Mouse (Mus musculus): ENCODE measurements around the gene Fsip2.

- no peak for TF ChIP-seq CTCF (IDR thresholded peaks at IDR 0.05; ENCODE audit: low read depth, low read length)
- TF ChIP-seq POLR2A (IDR thresholded peaks at IDR 0.05; ENCODE audit: extremely low read depth, insufficient read depth, low read length): no peak
Measured at GRCm38 (mm10) chr2:83052914-83053690, 109.7 kb downstream of the Fsip2 start.

All from liver, adult 2 months (tissue).